Mouse (Mus musculus) hindbrain, embryonic 10.5 days (tissue): ENCODE data around the gene Uhrf1bp1. TPM values are rescaled to one million over a fixed set of nuclear protein-coding genes. Genes with fewer than 3 reads are reported as not detected.
A peak's percentile ranks its signal among the peaks of the same experiment; 100 is the strongest.

Experiments
- DNase-seq: peaks from one replicate; pipeline ENCODE4 v3.0.0-alpha.2; 2017; ENCODE audit warnings: low spot score
- H3K27ac ChIP-seq: fragments of 300-500 bp; sonication (generic); 2 replicates; pipeline ENCODE4 v1.5.1; 2016; ENCODE audit warnings: mild to moderate bottlenecking, moderate library complexity
- H3K27me3 ChIP-seq: fragments of 300-500 bp; sonication (generic); 2 replicates; pipeline ENCODE4 v1.6.1; 2016; ENCODE audit warnings: mild to moderate bottlenecking; ENCODE audit not compliant: poor library complexity, insufficient read depth, severe bottlenecking
- H3K36me3 ChIP-seq: fragments of 300-500 bp; sonication (generic); 2 replicates; pipeline ENCODE4 v1.6.1; 2016; ENCODE audit warnings: mild to moderate bottlenecking, moderate library complexity
- H3K4me1 ChIP-seq: fragments of 300-500 bp; sonication (generic); replicated peaks from 2 replicates; pipeline ENCODE4 v1.6.1; 2016; ENCODE audit warnings: mild to moderate bottlenecking
- H3K4me3 ChIP-seq: fragments of 300-500 bp; sonication (generic); 2 replicates; pipeline ENCODE4 v1.5.1; 2016; ENCODE audit warnings: mild to moderate bottlenecking, moderate library complexity
- H3K9me3 ChIP-seq: fragments of 300-500 bp; sonication (generic); 2 replicates; pipeline ENCODE4 v1.6.1; 2016; ENCODE audit warnings: mild to moderate bottlenecking, moderate library complexity
- WGBS: fragments of 180-500 bp; shearing (Covaris S2); methylation state at CpG from one replicate; pipeline ENCODE4 v1.1.7; 2016; 5-methylcytosine and 5-hydroxymethylcytosine counted together
- polyA plus RNA-seq: library from polyadenylated mRNA; unstranded; fragments of >200 nt; fragmentation: Nextera tagmentation; extraction: Ambion mirVana; gene quantifications from 2 replicates; pipeline ENCODE4 v1.2.1, GENCODE M21; 2016

Gene Uhrf1bp1
- polyA plus RNA-seq, 1 experiment from 2014 or later: 6.9 TPM

DNA sequence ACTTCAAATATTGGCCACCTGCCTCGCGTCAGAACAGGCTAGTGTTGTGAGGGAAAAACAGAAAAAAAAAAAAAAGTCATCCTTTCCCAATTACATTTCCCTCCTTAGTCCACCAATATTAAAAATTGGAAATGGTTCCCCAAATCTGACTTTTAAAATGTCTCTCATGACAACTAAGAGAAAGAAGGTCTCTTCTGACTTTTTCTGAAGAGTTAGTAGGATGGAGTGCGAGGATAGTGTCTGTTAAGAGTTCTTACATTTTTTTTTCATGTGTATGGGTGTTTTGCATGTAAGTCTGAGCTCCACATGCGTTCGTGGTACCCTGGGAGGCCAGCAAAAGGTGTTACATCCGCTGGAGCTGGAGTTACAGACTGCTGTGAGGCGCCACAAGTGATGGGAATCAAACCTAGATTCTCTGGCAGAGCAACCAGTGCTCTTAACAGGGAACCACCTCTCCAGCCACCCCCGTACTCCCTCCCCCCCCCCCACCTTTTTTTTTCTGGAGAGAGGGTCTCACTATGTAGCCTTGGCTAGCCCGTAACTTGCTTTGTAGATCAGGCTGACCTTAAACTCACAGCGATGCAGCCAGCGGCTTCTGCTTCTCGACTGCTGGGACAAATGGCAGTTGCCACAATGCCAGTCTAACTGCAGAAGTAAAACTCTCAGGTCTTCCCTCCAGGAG, 52.1 kb downstream of the Uhrf1bp1 start:
- WGBS: 1% methylated on average over 12 of the region's 12 CpGs
- H3K27me3 ChIP-seq: no peaks in the 10 kb centered on the region
- no peak for DNase-seq
- H3K36me3 ChIP-seq: peaks cover 28% of the 10 kb centered on the region
- H3K4me3 ChIP-seq: peak overlapping the region; percentile 99
- peak overlapping the region; percentile 90 for H3K27ac ChIP-seq
- H3K9me3 ChIP-seq: no peaks in the 10 kb centered on the region
- H3K4me1 ChIP-seq: peaks cover 39% of the 10 kb centered on the region

- DNase-seq: peak; percentile 89
- Histone ChIP-seq H3K4me1 (peaks cover 39% of the 10 kb centered on the region), H3K27ac (peak within 1 kb of the TSS; percentile 90), H3K4me3 (peak within 1 kb of the TSS; percentile 99), H3K36me3 (peaks cover 26% of the 10 kb centered on the region), H3K9me3 (no peaks in the 10 kb centered on the region), H3K27me3 (no peaks in the 10 kb centered on the region)
- under 1% methylated on average over 78 of the region's 78 CpGs for WGBS
Observed at GRCm38 (mm10) chr17:27908888-27909621, 52.8 kb downstream of the Uhrf1bp1 start, which contains the start of gene Anks1. Anks1 (plus strand) TSS chr17:27909306.

DNA sequence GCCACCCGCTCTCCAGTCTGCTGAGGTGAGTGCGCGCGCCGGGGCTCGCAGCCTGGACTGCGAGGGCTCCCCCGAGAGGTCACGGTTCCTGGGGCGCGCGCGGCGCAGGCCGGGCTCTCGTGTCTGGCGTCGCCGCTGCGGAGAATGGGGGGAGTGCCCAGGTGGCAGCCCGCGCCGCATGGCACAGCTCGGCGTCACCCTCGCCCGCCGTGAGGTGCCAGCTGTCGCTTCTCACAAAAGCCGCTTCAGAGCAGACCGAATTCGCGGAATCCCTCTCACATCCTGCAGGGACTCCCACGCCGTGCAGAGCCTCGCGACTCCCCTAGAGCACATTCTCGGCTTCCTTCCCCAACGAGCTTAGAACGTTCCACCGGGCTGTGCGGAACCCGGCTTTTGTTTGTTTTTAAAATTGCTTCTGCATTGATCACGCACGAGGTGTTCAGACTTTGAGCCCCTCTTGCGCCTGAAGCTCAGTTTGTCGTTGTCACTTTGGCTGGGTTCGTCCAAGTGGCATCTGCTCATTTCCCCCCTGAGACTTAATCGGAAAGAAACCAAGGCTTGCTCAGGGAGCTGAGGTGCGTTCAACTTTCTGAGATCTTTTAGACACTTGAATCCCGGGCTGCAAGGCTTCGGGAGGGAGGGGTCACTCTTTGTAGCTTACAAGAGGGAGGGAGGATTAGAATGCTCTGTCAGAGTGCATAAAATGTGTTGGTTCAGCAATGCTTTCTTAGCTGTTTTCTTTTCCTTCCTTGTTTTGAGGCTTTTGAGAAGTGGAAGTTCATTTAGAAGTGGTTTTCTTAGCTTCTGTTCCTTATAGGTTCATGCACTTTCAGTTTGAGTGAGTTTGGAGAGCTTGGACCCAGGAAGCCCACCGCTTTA, 53.6 kb downstream of the Uhrf1bp1 start, which contains the start of gene Taf11:
TSS of gene Taf11 (minus strand) at position 223 of the 879 bp plus-strand sequence.
- H3K4me3 ChIP-seq: peak within 1 kb of the TSS; percentile 99
- DNase-seq: no peak
- peaks cover 22% of the 10 kb centered on the region for H3K36me3 ChIP-seq
- 2% methylated on average over 53 of the region's 53 CpGs for WGBS
- H3K27ac ChIP-seq: peak within 1 kb of the TSS; percentile 90
- H3K4me1 ChIP-seq: peaks cover 39% of the 10 kb centered on the region
- no peaks in the 10 kb centered on the region for H3K9me3 ChIP-seq
- H3K27me3 ChIP-seq: no peaks in the 10 kb centered on the region

DNA sequence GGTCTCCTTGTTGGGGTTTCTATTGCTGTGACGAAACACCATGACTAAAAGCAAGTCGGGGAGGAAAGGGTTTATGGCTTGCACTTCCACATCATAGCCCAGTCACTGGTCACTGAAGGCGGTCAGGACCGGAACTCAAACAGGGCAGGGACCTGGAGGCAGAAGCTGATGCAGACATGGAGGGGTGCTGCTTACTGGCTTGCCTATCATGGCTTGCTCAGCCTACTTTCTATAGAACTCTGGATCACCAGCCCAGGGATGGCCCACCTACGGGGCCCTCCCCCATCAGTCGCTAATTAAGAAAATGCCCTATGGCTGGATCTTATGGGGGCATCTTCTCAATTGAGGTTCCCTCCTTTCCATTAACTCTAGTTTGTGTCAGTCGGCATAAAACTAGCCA, 55.1 kb downstream of the Uhrf1bp1 start:
- Histone ChIP-seq H3K36me3 (peaks cover 12% of the 10 kb centered on the region; the same call in 1 of the 2 replicates), H3K9me3 (no peaks in the 10 kb centered on the region), H3K27me3 (no peaks in the 10 kb centered on the region), H3K4me3 (0 out of 2 replicates have a peak overlapping the region, but pooled peaks have one; percentile 16), H3K4me1 (peaks cover 34% of the 10 kb centered on the region), H3K27ac (no peak overlapping the region)
- WGBS: 91% methylated on average over 7 of the region's 7 CpGs
- no peak for DNase-seq

GRCm38 (mm10) chr17:27914742-27915141, 58.5 kb downstream of the Uhrf1bp1 start:
- no peak overlapping the region for H3K4me3 ChIP-seq
- no peaks in the 10 kb centered on the region for H3K27me3 ChIP-seq
- 88% methylated on average over 4 of the region's 4 CpGs for WGBS
- H3K9me3 ChIP-seq: no peaks in the 10 kb centered on the region
- H3K36me3 ChIP-seq: peaks cover 12% of the 10 kb centered on the region; the same call in 1 of the 2 replicates
- H3K27ac ChIP-seq: no peak overlapping the region
- no peak for DNase-seq
- peaks cover 19% of the 10 kb centered on the region for H3K4me1 ChIP-seq

DNA sequence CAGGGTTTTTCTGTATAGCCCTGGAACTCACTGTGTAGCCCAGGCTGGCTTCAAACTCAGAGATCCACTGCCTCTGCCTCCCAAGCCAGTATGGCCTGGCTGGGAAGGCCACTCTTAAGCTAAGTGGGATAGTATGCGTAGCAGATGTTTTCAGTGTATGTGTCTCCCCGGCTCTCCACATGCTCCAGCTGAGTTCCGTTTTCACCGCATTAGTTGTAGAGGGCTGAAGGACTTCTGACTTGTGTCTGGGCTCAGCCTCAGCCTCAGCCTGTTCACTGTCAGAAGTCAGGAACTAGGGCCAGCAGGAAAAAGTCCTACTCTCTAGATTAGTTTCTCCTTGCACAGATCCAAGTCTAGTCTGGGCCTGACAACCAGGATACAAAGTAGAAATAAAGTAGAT, 60.1 kb downstream of the Uhrf1bp1 start:
- H3K27me3 ChIP-seq: no peaks in the 10 kb centered on the region
- H3K27ac ChIP-seq: no peak overlapping the region
- DNase-seq: no peak
- 79% methylated on average over 4 of the region's 4 CpGs for WGBS
- H3K4me1 ChIP-seq: peaks cover 7% of the 10 kb centered on the region
- H3K36me3 ChIP-seq: peaks cover 12% of the 10 kb centered on the region; the same call in 1 of the 2 replicates
- no peak overlapping the region for H3K4me3 ChIP-seq
- no peaks in the 10 kb centered on the region for H3K9me3 ChIP-seq

- no peak overlapping the region for H3K4me3 ChIP-seq
- H3K27ac ChIP-seq: no peak overlapping the region
- no peaks in the 10 kb centered on the region for H3K9me3 ChIP-seq
- 84% methylated on average over 4 of the region's 4 CpGs for WGBS
- no peaks in the 10 kb centered on the region for H3K27me3 ChIP-seq
- peaks cover 3% of the 10 kb centered on the region; the same call in 1 of the 2 replicates for H3K36me3 ChIP-seq
- H3K4me1 ChIP-seq: peaks cover 16% of the 10 kb centered on the region
- no peak for DNase-seq
Observed at GRCm38 (mm10) chr17:27920676-27921075, 64.4 kb downstream of the Uhrf1bp1 start.

GRCm38 (mm10) chr17:27922174-27922712, 66.0 kb downstream of the Uhrf1bp1 start:
- WGBS: 93% methylated on average over 11 of the region's 11 CpGs
- DNase-seq: no peak
- Histone ChIP-seq H3K4me3 (no peak overlapping the region), H3K27me3 (no peaks in the 10 kb centered on the region), H3K36me3 (peaks cover 3% of the 10 kb centered on the region; the same call in 1 of the 2 replicates), H3K9me3 (no peaks in the 10 kb centered on the region), H3K27ac (no peak overlapping the region), H3K4me1 (peaks cover 16% of the 10 kb centered on the region)

DNA sequence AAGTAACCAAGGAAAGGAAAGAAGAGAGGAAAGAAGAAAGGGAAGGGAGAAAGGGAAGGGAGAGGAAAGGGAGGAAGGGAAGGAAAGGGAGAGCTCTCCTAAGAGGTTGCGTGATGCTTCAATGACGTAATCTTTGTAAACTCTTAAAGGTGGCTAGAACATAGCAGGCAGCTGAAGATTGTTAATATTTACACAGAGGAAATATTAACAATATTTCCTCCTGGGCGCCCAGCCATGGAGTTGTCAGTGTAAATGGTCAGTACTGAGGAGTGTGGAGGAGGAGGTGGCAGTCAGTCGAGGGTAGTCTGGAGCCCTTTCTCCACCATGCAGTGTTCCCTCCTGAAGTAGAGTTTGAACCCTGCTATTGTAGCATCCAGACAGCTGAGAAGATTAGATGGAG, 68.8 kb downstream of the Uhrf1bp1 start:
- Histone ChIP-seq H3K27ac (no peak overlapping the region), H3K4me1 (peaks cover 16% of the 10 kb centered on the region), H3K36me3 (peaks cover 9% of the 10 kb centered on the region; the same call in 1 of the 2 replicates), H3K9me3 (no peaks in the 10 kb centered on the region), H3K27me3 (no peaks in the 10 kb centered on the region), H3K4me3 (no peak overlapping the region)
- WGBS: 90% methylated on average over 4 of the region's 4 CpGs
- DNase-seq: no peak

DNA sequence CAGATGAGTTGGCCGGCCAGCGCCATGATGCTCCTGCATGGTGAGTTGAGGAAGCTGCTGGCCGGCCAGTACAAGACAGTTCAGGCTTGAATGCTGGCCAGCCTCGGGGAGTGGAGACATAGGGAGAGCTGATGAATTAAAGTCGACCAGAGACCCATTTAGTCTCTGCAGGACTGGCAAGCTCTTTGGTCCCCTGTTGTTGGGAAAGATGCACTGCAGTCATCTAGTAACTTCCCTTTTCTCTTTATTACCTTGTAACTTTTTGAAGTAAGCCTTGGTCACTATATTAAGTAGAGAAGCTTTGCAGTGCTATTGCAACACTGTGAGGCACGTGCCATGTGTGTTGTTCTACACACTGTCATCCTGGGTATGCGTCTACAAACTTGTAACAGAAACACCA, 69.3 kb downstream of the Uhrf1bp1 start:
- Histone ChIP-seq H3K4me3 (no peak overlapping the region), H3K9me3 (no peaks in the 10 kb centered on the region), H3K36me3 (peaks cover 9% of the 10 kb centered on the region; the same call in 1 of the 2 replicates), H3K27ac (no peak overlapping the region), H3K4me1 (peaks cover 16% of the 10 kb centered on the region), H3K27me3 (no peaks in the 10 kb centered on the region)
- DNase-seq: no peak
- WGBS: 78% methylated on average over 7 of the region's 7 CpGs

- no peak overlapping the region for H3K4me3 ChIP-seq
- no peaks in the 10 kb centered on the region for H3K27me3 ChIP-seq
- no peak for DNase-seq
- peaks cover 6% of the 10 kb centered on the region; the same call in 1 of the 2 replicates for H3K36me3 ChIP-seq
- H3K4me1 ChIP-seq: peaks cover 8% of the 10 kb centered on the region; the same call in 1 of the 2 replicates
- H3K27ac ChIP-seq: no peak overlapping the region
- 89% methylated on average over 5 of the region's 5 CpGs for WGBS
- no peaks in the 10 kb centered on the region for H3K9me3 ChIP-seq
Observed at GRCm38 (mm10) chr17:27930291-27930690, 74.0 kb downstream of the Uhrf1bp1 start.

GRCm38 (mm10) chr17:27931826-27932225, 75.6 kb downstream of the Uhrf1bp1 start:
- Histone ChIP-seq H3K27ac (no peak overlapping the region), H3K4me1 (0 out of 2 replicates have a peak, but pooled peaks cover 6% of the 10 kb centered on the region), H3K4me3 (no peak overlapping the region), H3K36me3 (peaks cover 6% of the 10 kb centered on the region; the same call in 1 of the 2 replicates), H3K27me3 (no peaks in the 10 kb centered on the region), H3K9me3 (no peaks in the 10 kb centered on the region)
- no peak for DNase-seq
- 86% methylated on average over 4 of the region's 4 CpGs for WGBS
